8 mouse cellular contexts compared by ENCODE assay signal in the genomic region with DNA sequence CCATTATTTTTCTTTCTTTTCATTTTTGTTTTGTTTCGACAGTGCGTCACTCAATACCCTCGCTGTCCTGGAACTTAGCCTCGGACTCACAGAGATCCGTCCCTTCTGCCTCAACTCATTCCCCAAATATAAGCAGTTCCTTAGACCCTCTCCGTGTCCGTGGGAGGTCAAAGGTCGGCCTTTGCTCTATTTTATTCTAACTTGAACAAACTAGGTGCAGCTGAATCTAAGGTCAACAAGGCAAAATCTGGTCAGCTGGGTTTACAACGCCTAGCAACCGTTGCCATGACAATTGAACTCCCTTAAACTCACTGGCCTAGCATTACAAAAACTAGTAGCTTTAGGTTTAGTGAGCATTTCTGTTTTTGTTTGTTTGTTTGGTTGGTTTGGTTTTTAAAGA. TPM values are rescaled to one million over a fixed set of nuclear protein-coding genes. Genes with fewer than 3 reads are reported as not detected.
A peak's percentile ranks its signal among the peaks of the same experiment; 100 is the strongest.
DNase-seq lines count a peak whose midpoint lies in the region; ATAC-seq and TF ChIP-seq lines count a peak whose summit lies in the region.

No protein-coding gene starts in this region.

- peak overlapping the region; percentile 67 for H3K9ac ChIP-seq in lung, embryonic 14.5 days
- H3K9ac ChIP-seq in embryonic facial prominence, embryonic 12.5 days, result no peak overlapping the region
- no peak overlapping the region for H3K9ac ChIP-seq in hindbrain, postnatal 0 days (replicated peaks; ENCODE audit: low read length)

- 0 out of 2 replicates have a peak, but pooled peaks have one; percentile 21 for ATAC-seq in lung, embryonic 14.5 days (ENCODE audit: insufficient read depth)
- no peak for ATAC-seq in embryonic facial prominence, embryonic 12.5 days (ENCODE audit: insufficient number of reproducible peaks, insufficient read depth, low FRiP score, low TSS enrichment)
- no peak; the same call in 1 of the 2 replicates for ATAC-seq in hindbrain, postnatal 0 days
- no peak for ATAC-seq in monocyte, adult 5-6 weeks (replicated peaks; ENCODE audit: insufficient number of reproducible peaks, low FRiP score, low TSS enrichment, poor library complexity, severe bottlenecking)

- peaks cover 4% of the 10 kb centered on the region; the same call in 1 of the 2 replicates for H3K36me3 ChIP-seq in lung, embryonic 14.5 days (ENCODE audit: insufficient read depth)
- H3K36me3 ChIP-seq in embryonic facial prominence, embryonic 12.5 days, result peaks cover 3% of the 10 kb centered on the region; the same call in 1 of the 2 replicates
- no peaks in the 10 kb centered on the region for H3K36me3 ChIP-seq in hindbrain, postnatal 0 days (ENCODE audit: insufficient read depth, low read length)
- peaks cover 16% of the 10 kb centered on the region for H3K36me3 ChIP-seq in midbrain, embryonic 10.5 days

- peak overlapping the region; percentile 68; the same call in 1 of the 2 replicates for H3K27ac ChIP-seq in lung, embryonic 14.5 days (ENCODE audit: low read depth)
- H3K27ac ChIP-seq in embryonic facial prominence, embryonic 12.5 days, result peak overlapping the region; percentile 20; the same call in 1 of the 2 replicates
- H3K27ac ChIP-seq in hindbrain, postnatal 0 days, result peak overlapping the region; percentile 65
- peak overlapping the region; percentile 92 for H3K27ac ChIP-seq in midbrain, embryonic 10.5 days (replicated peaks)

- H3K4me2 ChIP-seq in lung, embryonic 14.5 days, result peak overlapping the region; percentile 70
- H3K4me2 ChIP-seq in embryonic facial prominence, embryonic 12.5 days (replicated peaks), result peak overlapping the region; percentile 84
- peak overlapping the region; percentile 88 for H3K4me2 ChIP-seq in hindbrain, postnatal 0 days (ENCODE audit: low read depth, low read length)

- no peak for DNase-seq in lung, embryonic 14.5 days
- no peak for DNase-seq in lung, postnatal 4 days
- DNase-seq in hindbrain, postnatal 0 days (ENCODE audit: low spot score), result no peak
- peak; percentile 29 for DNase-seq in midbrain, embryonic 10.5 days (ENCODE audit: low spot score)
- no peak for DNase-seq in gastrocnemius, postnatal 10 days
- no peak for DNase-seq in left cerebral cortex, postnatal 25 days (ENCODE audit: low spot score in 2 of 2)

- H3K4me3 ChIP-seq in lung, embryonic 14.5 days (ENCODE audit: low read depth, low read length), result peak overlapping the region; percentile 79
- H3K4me3 ChIP-seq in embryonic facial prominence, embryonic 12.5 days, result peak overlapping the region; percentile 88
- peak overlapping the region; percentile 81 for H3K4me3 ChIP-seq in hindbrain, postnatal 0 days (ENCODE audit: low read length)
- H3K4me3 ChIP-seq in midbrain, embryonic 10.5 days, result peak overlapping the region; percentile 89

- H3K27me3 ChIP-seq in lung, embryonic 14.5 days (ENCODE audit: insufficient read depth, low read length), result no peaks in the 10 kb centered on the region
- no peaks in the 10 kb centered on the region for H3K27me3 ChIP-seq in embryonic facial prominence, embryonic 12.5 days
- no peaks in the 10 kb centered on the region for H3K27me3 ChIP-seq in hindbrain, postnatal 0 days (ENCODE audit: insufficient read depth, low read length)
- H3K27me3 ChIP-seq in midbrain, embryonic 10.5 days (ENCODE audit: low read depth, poor library complexity, severe bottlenecking), result no peaks in the 10 kb centered on the region

- no peaks in the 10 kb centered on the region for H3K4me1 ChIP-seq in lung, embryonic 14.5 days (ENCODE audit: insufficient read depth)
- peaks cover 7% of the 10 kb centered on the region for H3K4me1 ChIP-seq in embryonic facial prominence, embryonic 12.5 days
- H3K4me1 ChIP-seq in hindbrain, postnatal 0 days (ENCODE audit: insufficient read depth, low read length), result peaks cover 4% of the 10 kb centered on the region; the same call in 1 of the 2 replicates
- H3K4me1 ChIP-seq in midbrain, embryonic 10.5 days, result peaks cover 22% of the 10 kb centered on the region

- no peak for TF ChIP-seq CTCF in lung, embryonic 14.5 days (IDR thresholded peaks at IDR 0.05; ENCODE audit: low read depth)
- TF ChIP-seq CTCF in hindbrain, postnatal 0 days (IDR thresholded peaks at IDR 0.05; ENCODE audit: low read depth), result no peak

- intact Hi-C loops in left cerebral cortex, postnatal 25 days (cut with DNase I), result loop anchor here (5.0 kb wide), 1 partner anchor 36 kb away; no protein-coding TSS in a partner anchor

- 79% methylated on average over 10 of the region's 10 CpGs for WGBS in lung, embryonic 14.5 days
- 80% methylated on average over 10 of the region's 10 CpGs for WGBS in embryonic facial prominence, embryonic 12.5 days
- 79% methylated on average over 10 of the region's 10 CpGs for WGBS in hindbrain, postnatal 0 days
- 76% methylated on average over 10 of the region's 10 CpGs for WGBS in midbrain, embryonic 10.5 days

- H3K9me3 ChIP-seq in lung, embryonic 14.5 days (ENCODE audit: low read depth, low read length), result no peaks in the 10 kb centered on the region
- no peaks in the 10 kb centered on the region for H3K9me3 ChIP-seq in embryonic facial prominence, embryonic 12.5 days
- H3K9me3 ChIP-seq in hindbrain, postnatal 0 days (ENCODE audit: low read length), result no peaks in the 10 kb centered on the region
- no peaks in the 10 kb centered on the region for H3K9me3 ChIP-seq in midbrain, embryonic 10.5 days (replicated peaks)

RNA-seq across cellular contexts. Expression of a gene that starts 0.6 kb away (rescaled TPM):
- polyA plus RNA-seq in lung, embryonic 14.5 days (2014; fragmentation: Nextera tagmentation; extraction: Ambion mirVana), result 77.2 and 82.0 TPM in 2 replicates
- polyA plus RNA-seq in embryonic facial prominence, embryonic 12.5 days (2016; fragmentation: Nextera tagmentation; extraction: Ambion mirVana), result 79.1 and 82.2 TPM in 2 replicates
- total RNA-seq in hindbrain, postnatal 0 days (2014; rRNA removed), result 35.9 and 36.4 TPM in 2 replicates
- polyA plus RNA-seq in hindbrain, postnatal 0 days (2015; fragmentation: Nextera tagmentation; extraction: Ambion mirVana), result 44.5 and 46.8 TPM in 2 replicates
- 96.3 and 103 TPM in 2 replicates for polyA plus RNA-seq in midbrain, embryonic 10.5 days (2016; fragmentation: Nextera tagmentation; extraction: Ambion mirVana)
- total RNA-seq in gastrocnemius, postnatal 10 days (2021), result 10 to 100 TPM; 42.0 to 44.9 TPM
- 66.0 to 68.7 TPM (median 66.2 TPM) in 3 replicates for total RNA-seq in monocyte, adult 5-6 weeks (2017)
- total RNA-seq in left cerebral cortex, postnatal 25 days (2021), result 10 to 100 TPM; 38.5 to 41.5 TPM

RNA-seq across cellular contexts. Expression of a gene that starts 13.4 kb away (rescaled TPM):
- polyA plus RNA-seq in lung, embryonic 14.5 days (2014; fragmentation: Nextera tagmentation; extraction: Ambion mirVana), result 0.16 TPM in 2 replicates
- 0.18 and 0.25 TPM in 2 replicates for polyA plus RNA-seq in embryonic facial prominence, embryonic 12.5 days (2016; fragmentation: Nextera tagmentation; extraction: Ambion mirVana)
- not detected in 2 replicates for total RNA-seq in hindbrain, postnatal 0 days (2014; rRNA removed)
- 0.25 and 0.35 TPM in 2 replicates for polyA plus RNA-seq in hindbrain, postnatal 0 days (2015; fragmentation: Nextera tagmentation; extraction: Ambion mirVana)
- 0.19 and 0.33 TPM in 2 replicates for polyA plus RNA-seq in midbrain, embryonic 10.5 days (2016; fragmentation: Nextera tagmentation; extraction: Ambion mirVana)
- total RNA-seq in gastrocnemius, postnatal 10 days (2021), result not detected
- not detected in 3 replicates for total RNA-seq in monocyte, adult 5-6 weeks (2017)
- total RNA-seq in left cerebral cortex, postnatal 25 days (2021), result not detected

RNA-seq across cellular contexts. Expression of a gene that starts 20.3 kb away (rescaled TPM):
- 4.6 and 5.3 TPM in 2 replicates for polyA plus RNA-seq in lung, embryonic 14.5 days (2014; fragmentation: Nextera tagmentation; extraction: Ambion mirVana)
- 2.2 and 2.4 TPM in 2 replicates for polyA plus RNA-seq in embryonic facial prominence, embryonic 12.5 days (2016; fragmentation: Nextera tagmentation; extraction: Ambion mirVana)
- total RNA-seq in hindbrain, postnatal 0 days (2014; rRNA removed), result 30.3 and 34.6 TPM in 2 replicates
- polyA plus RNA-seq in hindbrain, postnatal 0 days (2015; fragmentation: Nextera tagmentation; extraction: Ambion mirVana), result 18.5 and 18.8 TPM in 2 replicates
- 0.16 TPM in 2 replicates for polyA plus RNA-seq in midbrain, embryonic 10.5 days (2016; fragmentation: Nextera tagmentation; extraction: Ambion mirVana)
- 1 to 10 TPM; 2.4 to 4.2 TPM for total RNA-seq in gastrocnemius, postnatal 10 days (2021)
- 0.48 TPM in 1 of 3 replicates, not detected in the others for total RNA-seq in monocyte, adult 5-6 weeks (2017)
- 10 to 100 TPM; 13.2 to 15.5 TPM for total RNA-seq in left cerebral cortex, postnatal 25 days (2021)

RNA-seq across cellular contexts. Expression of a gene that starts 31.2 kb away (rescaled TPM):
- polyA plus RNA-seq in lung, embryonic 14.5 days (2014; fragmentation: Nextera tagmentation; extraction: Ambion mirVana), result 37.9 and 43.2 TPM in 2 replicates
- 34.6 and 36.1 TPM in 2 replicates for polyA plus RNA-seq in embryonic facial prominence, embryonic 12.5 days (2016; fragmentation: Nextera tagmentation; extraction: Ambion mirVana)
- total RNA-seq in hindbrain, postnatal 0 days (2014; rRNA removed), result 35.8 and 39.4 TPM in 2 replicates
- polyA plus RNA-seq in hindbrain, postnatal 0 days (2015; fragmentation: Nextera tagmentation; extraction: Ambion mirVana), result 29.3 and 30.8 TPM in 2 replicates
- polyA plus RNA-seq in midbrain, embryonic 10.5 days (2016; fragmentation: Nextera tagmentation; extraction: Ambion mirVana), result 24.5 and 28.1 TPM in 2 replicates
- 10 to 100 TPM; 17.4 to 22.2 TPM for total RNA-seq in gastrocnemius, postnatal 10 days (2021)
- 35.6 to 51.2 TPM (median 43.7 TPM) in 3 replicates for total RNA-seq in monocyte, adult 5-6 weeks (2017)
- total RNA-seq in left cerebral cortex, postnatal 25 days (2021), result 10 to 100 TPM; 19.6 to 20.4 TPM

RNA-seq across cellular contexts. Expression of a gene that starts 48.7 kb away (rescaled TPM):
- polyA plus RNA-seq in lung, embryonic 14.5 days (2014; fragmentation: Nextera tagmentation; extraction: Ambion mirVana), result 1.9 and 2.7 TPM in 2 replicates
- polyA plus RNA-seq in embryonic facial prominence, embryonic 12.5 days (2016; fragmentation: Nextera tagmentation; extraction: Ambion mirVana), result 5.1 and 5.2 TPM in 2 replicates
- total RNA-seq in hindbrain, postnatal 0 days (2014; rRNA removed), result 48.6 and 52.4 TPM in 2 replicates
- polyA plus RNA-seq in hindbrain, postnatal 0 days (2015; fragmentation: Nextera tagmentation; extraction: Ambion mirVana), result 23.5 and 25.8 TPM in 2 replicates
- polyA plus RNA-seq in midbrain, embryonic 10.5 days (2016; fragmentation: Nextera tagmentation; extraction: Ambion mirVana), result 5.2 and 5.5 TPM in 2 replicates
- 10 to 100 TPM; 15.8 to 19.4 TPM for total RNA-seq in gastrocnemius, postnatal 10 days (2021)
- 7.2 to 8.1 TPM (median 7.8 TPM) in 3 replicates for total RNA-seq in monocyte, adult 5-6 weeks (2017)
- 10 to 100 TPM; 17.9 to 20.5 TPM for total RNA-seq in left cerebral cortex, postnatal 25 days (2021)

Comparison
In these comparisons a context has a peak if more than half of its experiments do, and no peak if none do; other contexts are left out.
1. H3K27ac ChIP-seq: peak in every context shown above with its lines; median percentile 92 in midbrain, embryonic 10.5 days; 68 in lung, embryonic 14.5 days; 65 in hindbrain, postnatal 0 days; 20 in embryonic facial prominence, embryonic 12.5 days.